Mouse (Mus musculus) stomach, postnatal 0 days (tissue): ENCODE results near the gene Cdc42ep1.

ENCODE experiments used
- CTCF ChIP-seq: IDR thresholded peaks from 2 replicates; pipeline ENCODE4 v1.5.1; 2016; ENCODE audit warnings: antibody characterized with exemption, low read depth, mild to moderate bottlenecking, moderate library complexity
- EP300 ChIP-seq: optimal IDR thresholded peaks from 2 replicates; pipeline ENCODE3; 2016; ENCODE audit warnings: antibody characterized with exemption

GRCm38 (mm10) chr15:78881828-78882227 lies 39.4 kb downstream of the Cdc42ep1 start:
- TF ChIP-seq CTCF (peak; percentile 51), EP300 (no peak)
